In the genomic region with DNA sequence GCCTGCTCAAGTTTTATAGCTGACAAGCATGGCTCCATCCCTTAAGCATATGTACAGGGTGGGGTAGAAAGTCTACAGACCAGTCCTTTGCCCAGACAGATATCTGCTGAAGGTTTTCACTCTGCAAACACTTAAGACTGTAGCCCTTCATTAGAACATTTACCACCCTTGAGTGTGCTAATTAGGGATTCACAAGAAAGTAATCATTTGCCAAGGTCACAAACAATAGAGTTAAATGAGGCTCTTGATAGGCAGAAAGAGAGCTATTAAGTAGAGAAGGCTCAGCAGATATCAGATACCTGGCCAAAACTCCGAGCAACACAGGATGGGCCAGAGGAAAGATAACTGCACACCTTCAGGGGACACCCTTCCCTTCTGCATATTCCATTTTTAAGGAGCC, we compare ENCODE assay signal across 32 mouse cellular contexts.
"Had no signal": no experiment of that assay in that cellular context is flagged by ENCODE, and none has a peak within 500 bp of the region (broad histone marks: within the 10 kb centered on the region; RNA-seq: fewer than 3 reads in every experiment).

No protein-coding gene starts in this region.

- H3K9me3 ChIP-seq: heart, embryonic 13.5 days; heart, embryonic 15.5 days; hindbrain, embryonic 10.5 days; hindbrain, embryonic 12.5 days; hindbrain, embryonic 13.5 days; hindbrain, embryonic 15.5 days; intestine, embryonic 15.5 days; kidney, embryonic 15.5 days had no signal

- H3K4me2 ChIP-seq: heart, embryonic 13.5 days; heart, embryonic 15.5 days; hindbrain, embryonic 12.5 days; hindbrain, embryonic 13.5 days; hindbrain, embryonic 14.5 days; hindbrain, embryonic 15.5 days; intestine, embryonic 15.5 days; kidney, embryonic 15.5 days had no signal

- H3K4me3 ChIP-seq: heart, embryonic 13.5 days; heart, embryonic 15.5 days; hindbrain, embryonic 10.5 days; hindbrain, embryonic 12.5 days; hindbrain, embryonic 13.5 days; hindbrain, embryonic 15.5 days; intestine, embryonic 15.5 days; kidney, embryonic 15.5 days; layer of hippocampus, adult 2 months; left cerebral cortex, adult 2 months had no signal

- H3K27ac ChIP-seq: heart, embryonic 13.5 days; heart, embryonic 15.5 days; hindbrain, embryonic 10.5 days; hindbrain, embryonic 12.5 days; hindbrain, embryonic 13.5 days; hindbrain, embryonic 14.5 days; hindbrain, embryonic 15.5 days; hindbrain, postnatal 0 days; intestine, embryonic 15.5 days; kidney, embryonic 15.5 days; kidney, postnatal 0 days; layer of hippocampus, adult 2 months; left cerebral cortex, adult 2 months had no signal

- ATAC-seq: hindbrain, postnatal 0 days; inflammation-experienced regulatory T-cells, adult 6 months; intestine, embryonic 15.5 days; intestine, embryonic 16.5 days; intestine, postnatal 0 days had no signal

- H3K27me3 ChIP-seq: heart, embryonic 13.5 days; heart, embryonic 15.5 days; hindbrain, embryonic 12.5 days; hindbrain, embryonic 13.5 days; hindbrain, embryonic 15.5 days; intestine, embryonic 15.5 days; kidney, embryonic 15.5 days had no signal

- H3K9ac ChIP-seq: heart, embryonic 13.5 days; heart, embryonic 15.5 days; hindbrain, embryonic 12.5 days; hindbrain, embryonic 13.5 days; hindbrain, embryonic 14.5 days; hindbrain, embryonic 15.5 days; intestine, embryonic 15.5 days; kidney, embryonic 15.5 days had no signal

- DNase-seq: heart, postnatal 10 days; heart, postnatal 14 days; heart, postnatal 36 days; heart, postnatal 4 days; kidney, adult 11 months; kidney, adult 18-20 months; kidney, adult 2 months; kidney, adult 8-10 months; kidney, adult 9 months; kidney, postnatal 10 days; kidney, postnatal 14 days; kidney, postnatal 25 days; kidney, postnatal 36 days; kidney, postnatal 4 days; layer of hippocampus, adult 9-11 months; layer of hippocampus, postnatal 36 days had no signal

- H3K36me3 ChIP-seq: heart, embryonic 13.5 days; heart, embryonic 15.5 days; hindbrain, embryonic 10.5 days; hindbrain, embryonic 12.5 days; hindbrain, embryonic 13.5 days; hindbrain, embryonic 15.5 days; intestine, embryonic 15.5 days; kidney, embryonic 15.5 days had no signal

- H3K4me1 ChIP-seq: heart, embryonic 13.5 days; heart, embryonic 15.5 days; hindbrain, embryonic 10.5 days; hindbrain, embryonic 12.5 days; hindbrain, embryonic 13.5 days; hindbrain, embryonic 15.5 days; intestine, embryonic 15.5 days; kidney, embryonic 15.5 days had no signal
